Mouse (Mus musculus) ES-Bruce4 (cell line): ENCODE data around the gene Olfml2a.
"Not testable (repeated sequence)": the region's sequence is repeated elsewhere in the genome, so short reads cannot be mapped to it uniquely, and the experiment has no call there.

Source experiments
- CTCF ChIP-seq: IDR thresholded peaks from one replicate; pipeline ENCODE4 v1.8.1; 2011; ENCODE audit warnings: low read depth, low read length
- EP300 ChIP-seq: IDR thresholded peaks from 2 replicates; pipeline ENCODE4 v1.6.1; 2011; ENCODE audit warnings: low read depth, low read length; ENCODE audit not compliant: insufficient read depth
- POLR2A ChIP-seq: IDR thresholded peaks from one replicate; pipeline ENCODE4 v1.8.1; 2011; ENCODE audit warnings: low read length; ENCODE audit not compliant: insufficient read depth

GRCm38 (mm10) chr2:39010144-39010543 lies 78.4 kb downstream of the Olfml2a start:
- not testable (repeated sequence) for TF ChIP-seq CTCF, EP300, POLR2A
